Mouse (Mus musculus): ENCODE results near the gene Ydjc.

Ydjc gene

GRCm38 (mm10) chr16:17144339-17144738 lies at the start of gene Ydjc:
Gene Ydjc, plus strand, starts transcription at chr16:17144621.
- no peak for DNase-seq

GRCm38 (mm10) chr16:17096938-17097337 lies 47.5 kb upstream of the Ydjc start:
- no peak for DNase-seq

GRCm38 (mm10) chr16:17102630-17103220 lies 41.7 kb upstream of the Ydjc start:
- DNase-seq, result no peak

- no peak for DNase-seq
These were observed 39.8 kb upstream of the Ydjc start for GRCm38 (mm10) chr16:17104600-17104999.

GRCm38 (mm10) chr16:17110771-17111743 lies 33.4 kb upstream of the Ydjc start, which contains the start of gene Ppil2:
Gene Ppil2, minus strand, starts transcription at chr16:17111257.
- DNase-seq, result peak; percentile 71 to 78

- DNase-seq, result no peak
These were observed 27.1 kb upstream of the Ydjc start for GRCm38 (mm10) chr16:17117309-17117799.

- DNase-seq, result no peak
These were observed 22.9 kb upstream of the Ydjc start for GRCm38 (mm10) chr16:17121569-17121968.

- DNase-seq, result no peak
These were observed 20.1 kb upstream of the Ydjc start for GRCm38 (mm10) chr16:17124119-17124870.

GRCm38 (mm10) chr16:17124871-17125520 lies 19.4 kb upstream of the Ydjc start, which contains the start of gene 2610318N02Rik:
Gene 2610318N02Rik, minus strand, starts transcription at chr16:17125167.
- peak; percentile 82 to 84 for DNase-seq

GRCm38 (mm10) chr16:17127292-17127691 lies 17.1 kb upstream of the Ydjc start:
- peak; percentile 28 to 55 for DNase-seq

GRCm38 (mm10) chr16:17131191-17132088 lies 13.0 kb upstream of the Ydjc start:
- peak; percentile 14 to 16 for DNase-seq

GRCm38 (mm10) chr16:17132089-17132905 lies 12.1 kb upstream of the Ydjc start, which contains the start of gene Sdf2l1:
Gene Sdf2l1, minus strand, starts transcription at chr16:17132383.
- peak; percentile 98 for DNase-seq

- no peak for DNase-seq
These were observed 11.6 kb upstream of the Ydjc start for GRCm38 (mm10) chr16:17132906-17133200.

GRCm38 (mm10) chr16:17137355-17137754 lies 7.1 kb upstream of the Ydjc start:
- no peak for DNase-seq

GRCm38 (mm10) chr16:17146772-17147235 lies 2.4 kb downstream of the Ydjc start, which contains the start of gene Ccdc116:
Gene Ccdc116, minus strand, starts transcription at chr16:17147229.
- peak; percentile 73 to 82 for DNase-seq

GRCm38 (mm10) chr16:17147391-17147929 lies 3.0 kb downstream of the Ydjc start:
- DNase-seq, result peak; percentile 33 to 50

- no peak for DNase-seq
These were observed 3.7 kb downstream of the Ydjc start for GRCm38 (mm10) chr16:17148084-17148483.

- DNase-seq, result no peak
These were observed 6.3 kb downstream of the Ydjc start for GRCm38 (mm10) chr16:17150520-17151258.

GRCm38 (mm10) chr16:17151874-17152273 lies 7.5 kb downstream of the Ydjc start:
- DNase-seq, result no peak
